Mouse (Mus musculus) adipose tissue, adult 10 weeks (tissue): ENCODE results near the gene Olfr1446. TPM values are rescaled to one million over a fixed set of nuclear protein-coding genes. Genes with fewer than 3 reads are reported as not detected.

Experiments
- polyA plus RNA-seq: library from polyadenylated mRNA; stranded (reverse); fragments of 350-450 nt; fragmentation: Illumina TruSeq; extraction: RNeasy Lipid Tissue Mini Kit (QIAGEN cat#74804); gene quantifications from one replicate; pipeline ENCODE4 v1.2.3, GENCODE M21; 2014; ENCODE audit warnings: low read depth, low replicate concordance

Olfr1446 gene
- not detected for polyA plus RNA-seq

DNA sequence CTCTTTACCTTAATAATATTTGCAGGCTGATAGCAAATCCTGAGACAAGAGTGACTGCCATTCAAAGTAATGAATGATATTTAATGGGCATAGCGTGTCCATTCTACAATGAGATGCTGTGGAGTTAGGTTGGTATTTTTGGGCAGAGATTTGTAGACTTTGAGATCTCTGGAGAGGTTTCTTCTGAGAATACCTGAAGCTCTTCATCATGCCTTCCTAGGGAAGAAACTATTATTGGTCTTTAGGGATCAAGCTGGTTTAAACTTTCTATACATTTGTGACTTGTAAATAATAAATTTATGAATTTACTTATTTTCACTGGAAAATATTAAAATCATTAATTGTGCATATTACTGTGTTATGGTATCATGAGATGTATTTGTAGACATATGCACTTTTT, at the start of gene Olfr1446:
Gene Olfr1446, minus strand, starts transcription at position 101 of the 400 bp plus-strand sequence.

GRCm38 (mm10) chr19:12930540-12930939, 37.2 kb upstream of the Olfr1446 start, which contains the start of gene Olfr1449:
Gene Olfr1449, plus strand, starts transcription at chr19:12930840.

GRCm38 (mm10) chr19:12924319-12924718, 31.0 kb upstream of the Olfr1446 start, which contains the start of gene Olfr1448:
Gene Olfr1448, minus strand, starts transcription at chr19:12924419.

GRCm38 (mm10) chr19:12903643-12904042, 10.3 kb upstream of the Olfr1446 start, which contains the start of gene Olfr1447:
Gene Olfr1447, minus strand, starts transcription at chr19:12903743.

DNA sequence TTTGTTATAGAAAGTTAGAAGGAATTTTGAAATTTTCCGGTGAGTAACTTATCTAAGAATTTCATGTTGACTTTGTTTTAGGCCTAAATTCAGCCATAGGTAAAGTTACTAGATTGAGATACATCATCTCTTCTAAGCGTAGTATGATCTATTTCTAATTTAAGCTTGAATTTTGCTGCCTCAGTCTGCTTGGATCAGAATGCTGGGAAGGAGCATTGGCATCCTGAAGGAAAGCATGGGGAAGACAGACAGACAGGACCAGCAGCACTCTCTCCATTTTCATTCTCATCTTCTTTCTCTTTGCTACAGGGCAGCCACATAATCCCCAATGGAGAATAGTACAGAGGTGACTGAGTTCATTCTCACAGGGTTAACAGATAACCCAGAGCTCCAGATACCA, 9.8 kb downstream of the Olfr1446 start, which contains the start of gene Olfr1445:
Gene Olfr1445, plus strand, starts transcription at position 301 of the 400 bp plus-strand sequence.

DNA sequence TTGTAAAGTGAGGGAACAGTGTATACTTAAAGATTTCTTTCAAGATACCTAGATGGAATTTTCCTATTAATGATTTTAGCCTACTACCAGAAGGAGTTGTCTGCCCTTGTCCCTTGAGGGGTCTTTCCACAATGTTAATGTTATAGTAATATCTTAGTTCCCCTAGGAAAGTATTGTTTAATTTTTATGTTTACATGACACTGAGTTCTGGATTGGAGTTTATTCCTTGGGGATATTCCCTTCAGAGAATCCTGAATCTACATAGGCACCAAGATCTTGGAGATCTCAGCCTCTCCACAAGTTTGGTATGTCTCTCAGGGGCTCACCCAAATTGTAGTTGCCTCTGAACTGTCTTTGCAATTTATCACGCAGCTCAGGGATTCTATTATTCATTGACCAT, 36.3 kb downstream of the Olfr1446 start, which contains the start of gene Olfr1444:
Gene Olfr1444, plus strand, starts transcription at position 301 of the 400 bp plus-strand sequence.

DNA sequence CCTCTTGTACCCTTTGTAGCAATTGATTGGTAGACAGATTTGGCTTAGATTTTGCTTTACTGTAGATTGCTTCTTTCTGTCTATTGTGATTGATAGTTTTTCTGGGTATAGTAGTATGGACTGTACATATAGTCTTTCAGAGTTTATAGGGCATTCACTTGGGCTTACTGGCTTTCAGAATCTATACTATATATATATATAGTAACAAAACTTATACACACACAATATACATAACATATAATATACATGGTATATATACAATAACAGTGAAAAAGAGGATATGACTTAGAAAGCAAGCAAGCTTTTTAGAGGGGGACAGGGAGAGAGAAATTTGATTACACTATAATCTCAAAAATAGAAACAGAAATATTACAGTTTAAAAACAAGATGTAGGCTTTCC, 46.9 kb downstream of the Olfr1446 start, which contains the start of gene Gm5244:
Gene Gm5244, plus strand, starts transcription at position 301 of the 400 bp plus-strand sequence.

Other genes starting within 250 kb of the Olfr1446 start
- gene Olfr1442, start 223.1 kb downstream of the Olfr1446 start, polyA plus RNA-seq: not detected
- not detected for gene Olfr1443, start 215.4 kb downstream of the Olfr1446 start, polyA plus RNA-seq
- 1.5 TPM for gene Keg1, start 197.7 kb downstream of the Olfr1446 start, polyA plus RNA-seq
- gene Cntf, start 127.9 kb downstream of the Olfr1446 start, polyA plus RNA-seq: 1.4 TPM
- 54.3 TPM for gene Zfp91, start 97.4 kb downstream of the Olfr1446 start, polyA plus RNA-seq
- 7.7 TPM for gene Lpxn, start 97.3 kb downstream of the Olfr1446 start, polyA plus RNA-seq
- gene Gm5244, start 46.8 kb downstream of the Olfr1446 start, polyA plus RNA-seq: not detected
- gene Olfr1444, start 36.2 kb downstream of the Olfr1446 start, polyA plus RNA-seq: not detected
- not detected for gene Olfr1445, start 9.7 kb downstream of the Olfr1446 start, polyA plus RNA-seq
- not detected for gene Olfr1447, start 10.2 kb upstream of the Olfr1446 start, polyA plus RNA-seq
- gene Olfr1448, start 30.9 kb upstream of the Olfr1446 start, polyA plus RNA-seq: not detected
- gene Olfr1449, start 37.3 kb upstream of the Olfr1446 start, polyA plus RNA-seq: not detected
- not detected for gene Olfr1450, start 56.7 kb upstream of the Olfr1446 start, polyA plus RNA-seq
- not detected for gene Olfr1451, start 101.5 kb upstream of the Olfr1446 start, polyA plus RNA-seq
- not detected for gene Olfr1453, start 134.8 kb upstream of the Olfr1446 start, polyA plus RNA-seq
- not detected for gene Olfr1454, start 167.1 kb upstream of the Olfr1446 start, polyA plus RNA-seq
- not detected for gene Olfr1457, start 204.4 kb upstream of the Olfr1446 start, polyA plus RNA-seq
- gene Olfr1458, start 213.3 kb upstream of the Olfr1446 start, polyA plus RNA-seq: not detected